Mouse (Mus musculus) lung, postnatal 0 days (tissue): ENCODE measurements around the gene 9130409I23Rik.

Experiments
- CTCF ChIP-seq: IDR thresholded peaks from 2 replicates; pipeline ENCODE4 v1.5.1; 2016; ENCODE audit warnings: antibody characterized with exemption, mild to moderate bottlenecking
- EP300 ChIP-seq: IDR thresholded peaks from 2 replicates; pipeline ENCODE4 v1.6.1; 2016; ENCODE audit warnings: antibody characterized with exemption, mild to moderate bottlenecking, control low read depth

- no peak for TF ChIP-seq CTCF
- TF ChIP-seq EP300 = no peak
Measured at GRCm38 (mm10) chr1:181010171-181010932, 40.7 kb upstream of the 9130409I23Rik start.
